ENCODE assay signal across 10 mouse cellular contexts in the genomic region with DNA sequence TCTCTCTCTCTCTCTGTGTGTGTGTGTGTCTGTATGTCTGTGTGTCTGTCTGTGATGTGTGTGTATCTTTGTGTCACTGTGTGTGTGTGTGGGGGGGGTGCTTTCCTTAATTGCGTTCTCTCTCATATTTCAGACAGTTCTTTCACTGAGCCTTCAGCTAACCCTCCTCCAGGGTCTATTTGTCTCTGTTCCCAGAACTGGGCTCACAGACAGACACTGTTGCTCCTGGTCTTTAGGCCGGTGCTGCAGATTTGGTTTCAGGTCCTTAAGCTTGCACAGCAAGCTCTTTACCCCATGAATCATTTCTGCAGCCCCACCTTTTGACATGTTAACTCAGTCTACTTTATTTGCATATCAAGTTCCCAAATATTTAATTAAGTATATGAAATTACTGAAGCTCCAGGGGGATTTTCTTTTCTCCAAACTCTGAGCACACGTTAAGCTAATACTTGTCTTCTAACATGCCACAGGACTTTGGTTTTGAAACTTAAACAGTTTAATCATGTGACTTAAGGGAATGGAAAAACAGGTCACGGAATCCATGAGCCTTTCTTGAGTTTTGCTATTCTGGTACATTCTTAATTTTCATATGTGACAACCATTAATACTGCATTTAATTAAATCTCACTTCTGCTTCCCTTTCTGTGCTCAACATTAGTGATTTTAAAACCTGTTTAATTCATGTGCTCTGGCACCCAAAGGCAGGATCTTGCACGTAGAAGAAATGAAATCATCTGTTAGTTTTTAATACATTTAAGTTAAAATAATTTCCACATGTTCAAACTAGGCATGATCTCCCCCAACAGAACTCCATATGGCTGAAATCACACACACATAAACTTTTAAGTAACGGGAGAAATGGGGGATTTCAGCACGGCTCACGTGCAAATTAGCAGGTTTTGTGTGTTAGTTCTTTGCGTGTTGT. TPM values are rescaled to one million over a fixed set of nuclear protein-coding genes. Genes with fewer than 3 reads are reported as not detected.
A peak's percentile ranks its signal among the peaks of the same experiment; 100 is the strongest.
DNase-seq lines count a peak whose midpoint lies in the region; ATAC-seq and TF ChIP-seq lines count a peak whose summit lies in the region.
"Had no signal": no experiment of that assay in that cellular context is flagged by ENCODE, and none has a peak within 500 bp of the region (broad histone marks: within the 10 kb centered on the region; RNA-seq: fewer than 3 reads in every experiment).

No protein-coding gene starts in this region.

- H3K9ac ChIP-seq in hindbrain, embryonic 12.5 days, result no peak overlapping the region
- no peak overlapping the region for H3K9ac ChIP-seq in hindbrain, embryonic 14.5 days
- H3K9ac ChIP-seq in hindbrain, embryonic 16.5 days (ENCODE audit: low read depth, low read length), result no peak overlapping the region

- no peaks in the 10 kb centered on the region for H3K9me3 ChIP-seq in hindbrain, embryonic 12.5 days (replicated peaks)
- H3K9me3 ChIP-seq in hindbrain, embryonic 14.5 days (ENCODE audit: control insufficient read depth, low read length), result no peaks in the 10 kb centered on the region
- H3K9me3 ChIP-seq in hindbrain, embryonic 16.5 days (ENCODE audit: control insufficient read depth, low read length), result no peaks in the 10 kb centered on the region

- no peaks in the 10 kb centered on the region for H3K27me3 ChIP-seq in hindbrain, embryonic 12.5 days
- H3K27me3 ChIP-seq in hindbrain, embryonic 14.5 days (ENCODE audit: control insufficient read depth, insufficient read depth, low read length), result no peaks in the 10 kb centered on the region
- no peaks in the 10 kb centered on the region for H3K27me3 ChIP-seq in spleen, adult 2 months (ENCODE audit: control insufficient read depth, insufficient read depth, low read length)
- H3K27me3 ChIP-seq in hindbrain, embryonic 16.5 days (replicated peaks; ENCODE audit: control insufficient read depth, insufficient read depth, low read length), result no peaks in the 10 kb centered on the region

- 78% methylated on average over 9 of the region's 9 CpGs for WGBS in hindbrain, embryonic 12.5 days
- WGBS in hindbrain, embryonic 14.5 days, result 80% methylated on average over 9 of the region's 9 CpGs
- WGBS in spleen, adult 2 months, result 51% methylated on average over 9 of the region's 9 CpGs
- 74% methylated on average over 9 of the region's 9 CpGs for WGBS in hindbrain, embryonic 16.5 days

- peak overlapping the region; percentile 40; the same call in 1 of the 2 replicates for H3K27ac ChIP-seq in hindbrain, embryonic 12.5 days
- no peak overlapping the region for H3K27ac ChIP-seq in hindbrain, embryonic 14.5 days
- peak overlapping the region; percentile 85 for H3K27ac ChIP-seq in spleen, adult 2 months (ENCODE audit: insufficient read depth, low read length)
- peak overlapping the region; percentile 44; the same call in 1 of the 2 replicates for H3K27ac ChIP-seq in hindbrain, embryonic 16.5 days (ENCODE audit: low read depth, low read length)

- peaks cover 8% of the 10 kb centered on the region for H3K4me1 ChIP-seq in hindbrain, embryonic 12.5 days
- H3K4me1 ChIP-seq in hindbrain, embryonic 14.5 days (replicated peaks; ENCODE audit: control insufficient read depth, insufficient read depth, low read length), result no peaks in the 10 kb centered on the region
- H3K4me1 ChIP-seq in spleen, adult 2 months (ENCODE audit: control insufficient read depth, insufficient read depth, insufficient read length), result peaks cover 26% of the 10 kb centered on the region; the same call in 1 of the 2 replicates
- H3K4me1 ChIP-seq in hindbrain, embryonic 16.5 days (ENCODE audit: control insufficient read depth, insufficient read depth, low read depth, low read length), result peaks cover 6% of the 10 kb centered on the region; the same call in 1 of the 2 replicates

- DNase-seq in hindbrain, embryonic 14.5 days (ENCODE audit: low spot score), result no peak
- no peak for DNase-seq in spleen, adult 2 months (ENCODE audit: low read depth in 1 of 2, low spot score in 2 of 2)
- no peak for DNase-seq in spleen, adult 12 weeks (ENCODE audit: low spot score)
- no peak for DNase-seq in layer of hippocampus, postnatal 25 days (ENCODE audit: extremely low spot score in 1 of 2, low spot score in 1 of 2)
- DNase-seq in gastrocnemius, postnatal 4 days (ENCODE audit: low spot score in 2 of 2), result no peak
- DNase-seq in left cerebral cortex, adult 11 months (ENCODE audit: low spot score), result no peak

- ATAC-seq in hindbrain, embryonic 12.5 days (ENCODE audit: low FRiP score), result no peak
- ATAC-seq in hindbrain, embryonic 14.5 days (ENCODE audit: low FRiP score), result no peak
- ATAC-seq in hindbrain, embryonic 16.5 days, result no peak

- TF ChIP-seq CTCF in spleen, adult 2 months (IDR thresholded peaks at IDR 0.05; ENCODE audit: extremely low read depth, insufficient read depth, insufficient read length, insufficient replicate concordance), result no peak

- no peak for TF ChIP-seq POLR2A in spleen, adult 2 months (IDR thresholded peaks at IDR 0.05; ENCODE audit: low read depth, low read length)

- no peaks in the 10 kb centered on the region for H3K36me3 ChIP-seq in hindbrain, embryonic 12.5 days
- no peaks in the 10 kb centered on the region for H3K36me3 ChIP-seq in hindbrain, embryonic 14.5 days (replicated peaks; ENCODE audit: control insufficient read depth, insufficient read depth)
- no peaks in the 10 kb centered on the region for H3K36me3 ChIP-seq in spleen, adult 2 months (ENCODE audit: control insufficient read depth, insufficient read depth, low read length)
- no peaks in the 10 kb centered on the region for H3K36me3 ChIP-seq in hindbrain, embryonic 16.5 days (ENCODE audit: control insufficient read depth, insufficient read depth, low read length)

- no peak overlapping the region for H3K4me3 ChIP-seq in hindbrain, embryonic 12.5 days
- no peak overlapping the region for H3K4me3 ChIP-seq in hindbrain, embryonic 14.5 days (replicated peaks; ENCODE audit: low read length)
- no peak overlapping the region for H3K4me3 ChIP-seq in spleen, adult 2 months (ENCODE audit: extremely low read depth, insufficient read depth, insufficient read length)
- no peak overlapping the region for H3K4me3 ChIP-seq in hindbrain, embryonic 16.5 days (ENCODE audit: low read length)
- H3K4me3 ChIP-seq: erythroblast, embryonic 14.5 days had no signal

- H3K4me2 ChIP-seq in hindbrain, embryonic 12.5 days (replicated peaks), result no peak overlapping the region
- no peak overlapping the region for H3K4me2 ChIP-seq in hindbrain, embryonic 14.5 days (replicated peaks)
- H3K4me2 ChIP-seq in hindbrain, embryonic 16.5 days (ENCODE audit: low read length), result no peak overlapping the region
- H3K4me2 ChIP-seq: liver, embryonic 11.5 days had no signal

RNA-seq across cellular contexts. Expression of a gene that starts 44.3 kb away (rescaled TPM):
- 18.9 and 19.3 TPM in 2 replicates for polyA plus RNA-seq in hindbrain, embryonic 12.5 days (2016; fragmentation: Nextera tagmentation; extraction: Ambion mirVana)
- 10.9 and 11.4 TPM in 2 replicates for polyA plus RNA-seq in hindbrain, embryonic 14.5 days (2014; fragmentation: Nextera tagmentation; extraction: Ambion mirVana)
- polyA plus RNA-seq in spleen, adult 2 months (2012; rRNA removed), result 57.1 and 77.5 TPM in 2 replicates
- 8.4 and 10.5 TPM in 2 replicates for polyA plus RNA-seq in hindbrain, embryonic 16.5 days (2015; fragmentation: Nextera tagmentation; extraction: Ambion mirVana)
- 10 to 100 TPM; 10.4 to 12.2 TPM for total RNA-seq in layer of hippocampus, postnatal 25 days (2021)
- 10 to 100 TPM; 69.6 to 71.1 TPM for total RNA-seq in gastrocnemius, postnatal 4 days (2021)
